Mouse (Mus musculus): ENCODE measurements around the gene Cenpb. TPM values are rescaled to one million over a fixed set of nuclear protein-coding genes. Genes with fewer than 3 reads are reported as not detected.

The Cenpb gene
- polyA plus RNA-seq, 1 experiment from 2014 or later = 13.2 TPM

- WGBS = 72% methylated on average over 3 of the region's 3 CpGs
- Histone ChIP-seq H3K4me3 (ENCODE audit: low read depth, low read length) (no peak overlapping the region), H3K9ac (replicated peaks; ENCODE audit: low read depth) (no peak overlapping the region), H3K9me3 (ENCODE audit: low read length) (no peaks in the 10 kb centered on the region), H3K36me3 (ENCODE audit: insufficient read depth, low read length) (0 out of 2 replicates have a peak, but pooled peaks cover 3% of the 10 kb centered on the region), H3K27me3 (replicated peaks; ENCODE audit: insufficient read depth, low read length) (0 out of 2 replicates have a peak, but pooled peaks cover 5% of the 10 kb centered on the region), H3K4me2 (replicated peaks; ENCODE audit: low read depth, low read length) (no peak overlapping the region), H3K27ac (ENCODE audit: low read length) (0 out of 2 replicates have a peak overlapping the region, but pooled peaks have one; percentile 59), H3K4me1 (ENCODE audit: insufficient read depth, low read depth, low read length) (peaks cover 24% of the 10 kb centered on the region)
- TF ChIP-seq EP300 (IDR thresholded peaks at IDR 0.05) (no peak), CTCF (IDR thresholded peaks at IDR 0.05) (no peak)
- ATAC-seq (no peak), DNase-seq (ENCODE audit: low spot score) (no peak)
These were observed 4.5 kb downstream of the Cenpb start for GRCm38 (mm10) chr2:131175286-131175944.

DNA sequence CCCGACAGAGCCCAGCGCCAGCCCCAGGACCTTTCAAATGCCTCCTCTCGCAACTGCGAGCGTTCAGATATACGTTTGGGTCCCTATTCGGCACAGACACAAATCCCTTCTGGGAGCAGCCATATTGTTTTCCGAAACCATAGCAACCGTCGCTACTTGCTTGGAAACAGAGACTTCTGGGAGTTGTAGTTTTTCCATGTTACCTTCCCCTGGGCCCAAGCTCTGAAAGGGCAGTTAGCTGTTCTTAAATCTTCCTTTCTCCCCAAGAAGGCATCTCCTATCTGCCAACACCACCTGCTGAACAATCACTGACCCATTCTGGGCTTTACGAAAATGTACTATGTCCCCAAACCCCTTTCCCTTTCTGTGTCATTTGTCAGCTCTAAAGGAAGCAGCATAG is 5.2 kb downstream of the Cenpb start:
- no peak for TF ChIP-seq EP300 (IDR thresholded peaks at IDR 0.05)
- no peak for TF ChIP-seq CTCF (IDR thresholded peaks at IDR 0.05)
- Histone ChIP-seq H3K27me3 (replicated peaks; ENCODE audit: insufficient read depth, low read length) (0 out of 2 replicates have a peak, but pooled peaks cover 5% of the 10 kb centered on the region), H3K27ac (ENCODE audit: low read length) (no peak overlapping the region), H3K4me1 (ENCODE audit: insufficient read depth, low read depth, low read length) (peaks cover 24% of the 10 kb centered on the region), H3K4me2 (replicated peaks; ENCODE audit: low read depth, low read length) (peak overlapping the region; percentile 65), H3K36me3 (ENCODE audit: insufficient read depth, low read length) (0 out of 2 replicates have a peak, but pooled peaks cover 3% of the 10 kb centered on the region), H3K4me3 (ENCODE audit: low read depth, low read length) (peak overlapping the region; percentile 35), H3K9ac (replicated peaks; ENCODE audit: low read depth) (no peak overlapping the region; the same call in 1 of the 2 replicates), H3K9me3 (ENCODE audit: low read length) (no peaks in the 10 kb centered on the region)
- DNase-seq (ENCODE audit: low spot score) = peak; percentile 95
- ATAC-seq = peak; percentile 36
- 5% methylated on average over 11 of the region's 11 CpGs for WGBS

DNA sequence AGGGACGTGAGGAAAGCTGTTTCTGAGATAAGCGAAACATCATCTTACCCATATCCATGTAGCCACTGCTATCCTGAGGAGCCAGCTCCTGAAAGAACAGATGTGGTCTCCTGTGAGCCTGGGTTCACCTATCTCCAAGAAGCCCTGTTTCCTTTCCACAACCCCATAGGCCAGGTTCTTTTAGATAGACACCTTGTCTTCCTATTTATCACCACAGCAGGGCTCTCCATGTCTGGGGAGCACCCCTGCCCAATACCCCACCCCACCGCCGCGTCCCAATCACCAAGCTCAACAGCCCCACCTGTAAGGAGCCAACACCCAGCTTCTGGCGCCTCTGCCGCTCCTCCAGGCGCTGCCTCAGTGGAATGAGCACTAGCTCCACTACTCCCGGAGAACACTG is 7.5 kb downstream of the Cenpb start:
- Histone ChIP-seq H3K27ac (ENCODE audit: low read length) (no peak overlapping the region), H3K4me3 (ENCODE audit: low read depth, low read length) (no peak overlapping the region), H3K4me2 (replicated peaks; ENCODE audit: low read depth, low read length) (no peak overlapping the region), H3K9me3 (ENCODE audit: low read length) (no peaks in the 10 kb centered on the region), H3K9ac (replicated peaks; ENCODE audit: low read depth) (no peak overlapping the region), H3K27me3 (replicated peaks; ENCODE audit: insufficient read depth, low read length) (0 out of 2 replicates have a peak, but pooled peaks cover 5% of the 10 kb centered on the region), H3K36me3 (ENCODE audit: insufficient read depth, low read length) (0 out of 2 replicates have a peak, but pooled peaks cover 3% of the 10 kb centered on the region), H3K4me1 (ENCODE audit: insufficient read depth, low read depth, low read length) (peaks cover 7% of the 10 kb centered on the region; the same call in 1 of the 2 replicates)
- ATAC-seq = no peak
- WGBS = 62% methylated on average over 9 of the region's 9 CpGs
- TF ChIP-seq EP300 (IDR thresholded peaks at IDR 0.05) = no peak
- no peak for TF ChIP-seq CTCF (IDR thresholded peaks at IDR 0.05)
- DNase-seq (ENCODE audit: low spot score) = no peak

DNA sequence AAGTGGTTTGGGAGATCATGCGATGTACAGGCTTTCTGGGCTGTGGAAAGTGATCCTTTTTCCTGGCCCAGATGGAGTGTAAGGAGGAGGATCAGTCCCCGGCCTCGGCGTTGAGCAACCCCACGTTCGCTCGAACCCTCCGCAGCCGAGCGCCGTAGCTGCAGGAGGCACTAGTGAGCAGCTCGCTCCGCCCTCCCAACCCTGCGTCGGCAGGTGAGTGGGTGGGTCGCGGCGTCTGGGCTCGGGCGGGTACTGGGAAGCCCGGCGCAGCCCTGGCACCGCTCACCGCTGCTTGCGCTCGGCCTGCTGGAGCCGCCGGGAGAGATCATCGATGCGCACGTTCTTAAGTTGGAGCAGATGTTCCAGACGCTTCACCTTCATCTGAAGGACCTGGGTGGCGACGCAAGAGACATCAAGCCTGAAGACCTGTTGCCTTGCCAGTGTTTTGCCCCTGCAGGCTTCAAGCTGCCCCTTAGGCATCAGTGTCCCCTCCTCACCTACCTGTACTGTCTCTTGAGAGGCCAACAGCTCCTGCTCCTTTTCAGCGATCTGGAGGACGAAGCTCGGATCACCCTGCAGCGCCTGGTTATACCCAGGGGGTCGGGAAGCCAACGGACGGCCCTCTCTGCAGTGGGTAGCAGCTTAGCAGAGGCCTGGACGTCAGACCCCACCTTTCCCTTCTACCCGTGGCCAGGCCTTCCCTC is 8.3 kb downstream of the Cenpb start:
- Histone ChIP-seq H3K4me1 (ENCODE audit: insufficient read depth, low read depth, low read length) (peaks cover 5% of the 10 kb centered on the region; the same call in 1 of the 2 replicates), H3K27ac (ENCODE audit: low read length) (no peak overlapping the region), H3K4me2 (replicated peaks; ENCODE audit: low read depth, low read length) (peak overlapping the region; percentile 34), H3K9me3 (ENCODE audit: low read length) (no peaks in the 10 kb centered on the region), H3K4me3 (ENCODE audit: low read depth, low read length) (no peak overlapping the region), H3K9ac (replicated peaks; ENCODE audit: low read depth) (no peak overlapping the region), H3K36me3 (ENCODE audit: insufficient read depth, low read length) (0 out of 2 replicates have a peak, but pooled peaks cover 3% of the 10 kb centered on the region), H3K27me3 (replicated peaks; ENCODE audit: insufficient read depth, low read length) (0 out of 2 replicates have a peak, but pooled peaks cover 5% of the 10 kb centered on the region)
- WGBS = 21% methylated on average over 42 of the region's 43 CpGs
- DNase-seq (ENCODE audit: low spot score) (no peak), ATAC-seq (peak; percentile 36; the same call in 1 of the 2 replicates)
- TF ChIP-seq EP300 (IDR thresholded peaks at IDR 0.05) = no peak
- TF ChIP-seq CTCF (IDR thresholded peaks at IDR 0.05) = peak; percentile 38

GRCm38 (mm10) chr2:131170936-131171335 is 8.9 kb downstream of the Cenpb start:
- Histone ChIP-seq H3K4me2 (replicated peaks; ENCODE audit: low read depth, low read length) (peak overlapping the region; percentile 34; the same call in 1 of the 2 replicates), H3K27ac (ENCODE audit: low read length) (no peak overlapping the region), H3K4me1 (ENCODE audit: insufficient read depth, low read depth, low read length) (peaks cover 5% of the 10 kb centered on the region; the same call in 1 of the 2 replicates), H3K36me3 (ENCODE audit: insufficient read depth, low read length) (0 out of 2 replicates have a peak, but pooled peaks cover 3% of the 10 kb centered on the region), H3K9ac (replicated peaks; ENCODE audit: low read depth) (no peak overlapping the region), H3K4me3 (ENCODE audit: low read depth, low read length) (no peak overlapping the region), H3K9me3 (ENCODE audit: low read length) (no peaks in the 10 kb centered on the region), H3K27me3 (replicated peaks; ENCODE audit: insufficient read depth, low read length) (0 out of 2 replicates have a peak, but pooled peaks cover 5% of the 10 kb centered on the region)
- no peak for ATAC-seq
- TF ChIP-seq CTCF (IDR thresholded peaks at IDR 0.05) (no peak), EP300 (IDR thresholded peaks at IDR 0.05) (no peak)
- DNase-seq (ENCODE audit: low spot score) = no peak
- WGBS = 34% methylated on average over 9 of the region's 9 CpGs

DNA sequence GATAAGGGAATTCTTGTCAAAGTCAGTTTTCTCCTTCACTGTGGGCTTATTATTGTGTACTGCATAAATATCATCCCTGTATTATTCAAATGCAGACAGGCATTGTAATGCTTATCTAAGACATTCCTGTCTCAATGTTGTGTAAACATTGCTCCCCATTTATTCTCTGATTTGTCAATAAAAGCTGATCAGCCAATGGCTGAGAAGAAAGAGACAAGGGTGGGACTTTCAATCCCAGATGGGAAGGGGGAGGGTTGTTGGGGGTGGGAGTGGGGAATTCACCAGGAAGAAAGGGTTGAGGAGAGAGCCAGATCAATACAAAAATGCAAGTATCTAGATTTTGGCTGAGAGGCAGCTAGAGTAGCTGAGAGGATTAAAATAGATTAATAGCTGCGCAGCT is 11.0 kb downstream of the Cenpb start:
- H3K4me3 ChIP-seq (ENCODE audit: low read depth, low read length) = no peak overlapping the region
- ATAC-seq (no peak), DNase-seq (ENCODE audit: low spot score) (no peak)
- no peaks in the 10 kb centered on the region for H3K9me3 ChIP-seq (ENCODE audit: low read length)
- TF ChIP-seq EP300 (IDR thresholded peaks at IDR 0.05) (no peak), CTCF (IDR thresholded peaks at IDR 0.05) (no peak)
- WGBS = 55% methylated on average over 1 of the region's 1 CpGs
- no peak overlapping the region for H3K4me2 ChIP-seq (replicated peaks; ENCODE audit: low read depth, low read length)
- H3K27ac ChIP-seq (ENCODE audit: low read length) = no peak overlapping the region
- H3K27me3 ChIP-seq (replicated peaks; ENCODE audit: insufficient read depth, low read length) = 0 out of 2 replicates have a peak, but pooled peaks cover 5% of the 10 kb centered on the region
- H3K4me1 ChIP-seq (ENCODE audit: insufficient read depth, low read depth, low read length) = no peaks in the 10 kb centered on the region
- 0 out of 2 replicates have a peak, but pooled peaks cover 3% of the 10 kb centered on the region for H3K36me3 ChIP-seq (ENCODE audit: insufficient read depth, low read length)
- H3K9ac ChIP-seq (replicated peaks; ENCODE audit: low read depth) = no peak overlapping the region

Data from lung, postnatal 0 days (tissue).